Mouse (Mus musculus): ENCODE measurements around the gene Ssmem1.

GRCm38 (mm10) chr6:30538240-30538639, 28.6 kb downstream of the Ssmem1 start:
- TF ChIP-seq CTCF (conservative IDR thresholded peaks at IDR 0.05 in 1 of 2, IDR thresholded peaks at IDR 0.05 in 1 of 2; ENCODE audit: low read depth in 2 of 2, low read length in 2 of 2): no peak
- no peak for TF ChIP-seq RCOR1 (conservative IDR thresholded peaks at IDR 0.05; ENCODE audit: low read depth, low read length)
- no peak for TF ChIP-seq NELFE (IDR thresholded peaks at IDR 0.05; ENCODE audit: low read depth, low read length)
- TF ChIP-seq UBTF (IDR thresholded peaks at IDR 0.05; ENCODE audit: low read depth, low read length): no peak
- no peak for TF ChIP-seq ELF1 (IDR thresholded peaks at IDR 0.05; ENCODE audit: low read depth, low read length)
- no peak for TF ChIP-seq TCF12 (IDR thresholded peaks at IDR 0.05; ENCODE audit: low read depth, low read length)
- no peak for TF ChIP-seq CHD1 (IDR thresholded peaks at IDR 0.05; ENCODE audit: low read depth, low read length)
- TF ChIP-seq E2F4 (IDR thresholded peaks at IDR 0.05; ENCODE audit: insufficient replicate concordance, low read depth, low read length): no peak
- no peak for TF ChIP-seq POLR2A (IDR thresholded peaks at IDR 0.05; ENCODE audit: low read depth, low read length)

Data from CH12.LX (cell line).